In the genomic region with DNA sequence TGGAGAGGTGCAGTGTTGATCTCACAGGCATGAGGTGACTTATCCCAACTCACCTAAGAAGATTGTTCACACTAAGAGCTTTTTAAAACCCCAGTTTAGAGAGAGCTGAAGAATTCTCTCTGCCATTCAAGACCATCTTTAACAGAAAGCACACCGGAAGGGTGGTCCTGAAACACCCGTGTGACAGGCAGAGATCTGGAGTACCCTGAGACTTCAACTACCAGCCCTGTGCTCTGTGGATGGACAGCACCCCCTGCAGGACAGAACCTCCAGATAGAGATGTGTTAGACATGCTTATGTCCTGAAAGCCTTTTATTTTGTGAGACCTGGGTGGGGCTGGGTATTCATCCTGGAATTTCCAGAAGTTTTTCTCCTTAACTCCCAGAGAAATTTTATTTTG, we compare ENCODE assay signal across 8 mouse cellular contexts. TPM values are rescaled to one million over a fixed set of nuclear protein-coding genes. Genes with fewer than 3 reads are reported as not detected.
DNase-seq lines count a peak whose midpoint lies in the region; ATAC-seq lines count a peak whose summit lies in the region.

No protein-coding gene starts in this region.

- peak; percentile 34 for DNase-seq in gastrocnemius, postnatal 10 days
- DNase-seq in gastrocnemius, postnatal 25 days, result no peak
- DNase-seq in right cerebral cortex, postnatal 4 days, result peak; percentile 30
- no peak for DNase-seq in right cerebral cortex, adult 2 months (ENCODE audit: low spot score in 2 of 2)
- DNase-seq in natural killer cell, adult 2 months (ENCODE audit: low spot score in 2 of 2), result peak; percentile 21 to 48

- ATAC-seq in common myeloid progenitor, adult 5-6 weeks (replicated peaks; ENCODE audit: low read depth, poor library complexity, severe bottlenecking), result peak; percentile 55
- no peak for ATAC-seq in frontal cortex, adult (ENCODE audit: low TSS enrichment)
- no peak for ATAC-seq in activated CD4-positive, CD25-positive, alpha-beta regulatory T cell, adult 4 months

RNA-seq across cellular contexts. Expression of gene 2410004P03Rik, which starts 23.6 kb away (rescaled TPM):
- total RNA-seq in gastrocnemius, postnatal 10 days (2021), result not detected
- not detected for total RNA-seq in gastrocnemius, postnatal 25 days (2021)
- 0.87 TPM in 1 of 2 replicates, not detected in the other for total RNA-seq in common myeloid progenitor, adult 5-6 weeks (2017)
- under 1 TPM; 0.27 to 0.93 TPM for polyA plus RNA-seq in activated CD4-positive, CD25-positive, alpha-beta regulatory T cell, adult 4 months (2017; shearing (Covaris generic))

RNA-seq across cellular contexts. Expression of gene Pqlc3, which starts 34.9 kb away (rescaled TPM):
- 1 to 10 TPM; 1.8 to 2.4 TPM for total RNA-seq in gastrocnemius, postnatal 10 days (2021)
- 1 to 10 TPM; 1.4 to 1.5 TPM for total RNA-seq in gastrocnemius, postnatal 25 days (2021)
- 14.1 and 17.2 TPM in 2 replicates for total RNA-seq in common myeloid progenitor, adult 5-6 weeks (2017)
- polyA plus RNA-seq in activated CD4-positive, CD25-positive, alpha-beta regulatory T cell, adult 4 months (2017; shearing (Covaris generic)), result 10 to 100 TPM; 82.0 to 88.3 TPM

Comparison
In these comparisons a context has a peak if more than half of its experiments do, and no peak if none do; other contexts are left out.
1. DNase-seq: peak in gastrocnemius, postnatal 10 days (single experiment), right cerebral cortex, postnatal 4 days (single experiment) and natural killer cell, adult 2 months (2 of 2); none in gastrocnemius, postnatal 25 days (single experiment) and right cerebral cortex, adult 2 months (0 of 2).